20 mouse cellular contexts compared by ENCODE assay signal in genomic region chr2:165240371-165240770, GRCm38 (mm10). TPM values are rescaled to one million over a fixed set of nuclear protein-coding genes. Genes with fewer than 3 reads are reported as not detected.
"Had no signal": no experiment of that assay in that cellular context is flagged by ENCODE, and none has a peak within 500 bp of the region (broad histone marks: within the 10 kb centered on the region; RNA-seq: fewer than 3 reads in every experiment).

No protein-coding gene starts in this region.

- H3K27ac ChIP-seq: midbrain, embryonic 10.5 days; midbrain, embryonic 12.5 days; neural tube, embryonic 13.5 days; neural tube, embryonic 15.5 days had no signal

- H3K4me2 ChIP-seq: lung, embryonic 14.5 days; midbrain, embryonic 12.5 days; neural tube, embryonic 13.5 days; neural tube, embryonic 15.5 days had no signal

- H3K9ac ChIP-seq: lung, embryonic 14.5 days; midbrain, embryonic 12.5 days; neural tube, embryonic 13.5 days; neural tube, embryonic 15.5 days had no signal

- H3K9me3 ChIP-seq: midbrain, embryonic 10.5 days; midbrain, embryonic 12.5 days; neural tube, embryonic 13.5 days; neural tube, embryonic 15.5 days had no signal

- H3K4me3 ChIP-seq: midbrain, embryonic 10.5 days; midbrain, embryonic 12.5 days; myocyte; neural tube, embryonic 13.5 days; neural tube, embryonic 15.5 days had no signal

- ATAC-seq: midbrain, embryonic 16.5 days had no signal

- H3K36me3 ChIP-seq: midbrain, embryonic 10.5 days; midbrain, embryonic 12.5 days; neural tube, embryonic 13.5 days; neural tube, embryonic 15.5 days had no signal

- DNase-seq: lung, adult 18-20 months; lung, embryonic 14.5 days; lung, postnatal 10 days; lung, postnatal 4 days; midbrain, embryonic 14.5 days; retina, postnatal 1 day; right cerebral cortex, adult 18-20 months; right cerebral cortex, postnatal 4 days; spleen, adult 18-20 months; thymus, adult 18-20 months; thymus, postnatal 14 days; thymus, postnatal 36 days had no signal

RNA-seq across cellular contexts. Expression of gene Cdh22, which starts 5.7 kb away (rescaled TPM):
- total RNA-seq: megakaryocyte-erythroid progenitor cell, adult 5-6 weeks had no signal
- polyA plus RNA-seq: liver, embryonic 16.5 days had no signal
